Mouse (Mus musculus): ENCODE results near the gene Anp32e. TPM values are rescaled to one million over a fixed set of nuclear protein-coding genes. Genes with fewer than 3 reads are reported as not detected.

Gene Anp32e
- polyA plus RNA-seq, 1 experiment, result 353 TPM

DNA sequence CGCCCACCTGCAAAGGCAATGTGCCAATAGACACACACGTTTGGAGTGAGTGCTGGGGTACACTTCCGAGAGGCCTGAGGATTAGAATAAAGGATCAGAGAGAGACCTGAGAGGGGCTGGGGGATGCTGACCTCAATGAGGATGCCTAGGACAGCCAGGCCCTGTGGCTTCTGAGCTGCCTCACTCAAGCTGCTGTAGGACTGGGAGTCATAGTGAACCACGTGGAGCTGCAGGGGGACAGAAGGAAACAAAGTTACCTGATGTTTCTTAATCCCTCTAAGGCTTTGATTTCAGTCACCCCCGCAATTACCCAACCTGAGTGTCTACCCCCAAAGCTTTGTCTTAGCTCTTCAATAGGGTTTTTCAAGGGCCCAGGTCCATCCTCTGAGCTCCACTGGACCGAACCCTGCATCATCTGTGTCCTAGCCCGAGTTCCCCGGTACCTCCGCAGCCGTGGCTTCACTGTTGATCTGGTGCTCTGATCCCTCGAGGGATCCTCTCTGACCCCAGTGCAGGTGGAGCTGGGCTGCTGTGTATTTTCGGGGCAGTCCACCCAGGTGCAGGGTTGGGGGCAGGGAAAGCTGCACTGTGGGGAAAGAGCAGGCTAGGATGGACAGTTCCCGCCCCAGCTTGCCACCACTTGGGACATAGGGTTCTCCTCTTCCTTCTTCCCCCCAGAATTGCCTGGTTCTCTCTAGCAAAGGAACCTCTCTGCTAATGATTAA is 29.1 kb upstream of the Anp32e start:
- TF ChIP-seq GATA1 (IDR thresholded peaks at IDR 0.05; ENCODE audit: low read length), result no peak

DNA sequence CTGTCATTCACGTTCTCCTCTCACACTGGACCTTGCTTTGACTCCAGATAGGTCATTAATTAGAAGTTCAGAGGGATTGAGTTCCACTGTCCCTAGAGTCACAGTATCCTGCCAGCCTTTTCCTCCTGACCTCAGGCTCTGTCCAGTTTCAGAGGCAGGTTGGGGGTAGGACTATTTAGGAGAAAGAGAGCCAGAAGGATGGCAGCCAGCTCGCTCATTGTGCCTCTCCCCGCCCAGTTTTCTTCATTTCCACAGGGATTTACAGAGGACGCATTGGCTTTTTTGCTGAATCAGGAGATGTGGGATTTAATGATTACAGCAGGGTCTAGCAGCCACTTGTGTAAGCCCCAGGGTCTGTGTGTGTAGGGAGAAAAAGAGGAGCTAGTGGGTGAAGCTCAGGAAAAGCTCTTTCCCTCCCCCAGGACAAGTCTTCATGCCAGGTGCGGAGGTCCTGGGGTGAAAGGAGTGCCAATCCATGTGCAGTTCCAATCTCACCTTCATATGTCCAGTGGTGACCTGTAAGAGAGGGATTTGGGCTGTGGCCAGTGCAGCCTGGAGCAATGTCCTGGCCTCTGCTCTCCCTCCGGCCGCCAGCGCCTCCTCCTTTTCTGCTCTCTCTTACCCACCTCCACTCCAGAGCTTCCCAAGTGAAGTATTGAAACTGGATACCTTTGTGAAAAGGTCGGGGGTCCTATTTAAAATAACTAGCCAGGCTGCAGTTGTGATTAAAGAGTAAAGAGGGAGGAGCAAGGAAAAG is 27.3 kb upstream of the Anp32e start:
- no peak for TF ChIP-seq GATA1 (IDR thresholded peaks at IDR 0.05; ENCODE audit: low read length)

DNA sequence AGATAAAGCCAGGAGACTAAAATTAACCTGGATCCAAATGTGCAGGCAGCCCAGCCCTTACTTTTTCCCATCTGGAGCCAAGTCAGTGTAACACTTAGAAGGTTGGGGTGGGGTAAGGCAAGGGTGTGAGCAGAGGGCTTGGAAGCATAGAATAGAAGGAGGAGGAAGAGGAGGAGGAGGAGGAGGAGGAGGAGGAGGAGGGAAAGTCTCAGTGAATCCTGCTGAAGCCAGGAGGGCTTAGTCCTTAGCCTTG is 26.7 kb upstream of the Anp32e start:
- TF ChIP-seq GATA1 (IDR thresholded peaks at IDR 0.05; ENCODE audit: low read length), result no peak

DNA sequence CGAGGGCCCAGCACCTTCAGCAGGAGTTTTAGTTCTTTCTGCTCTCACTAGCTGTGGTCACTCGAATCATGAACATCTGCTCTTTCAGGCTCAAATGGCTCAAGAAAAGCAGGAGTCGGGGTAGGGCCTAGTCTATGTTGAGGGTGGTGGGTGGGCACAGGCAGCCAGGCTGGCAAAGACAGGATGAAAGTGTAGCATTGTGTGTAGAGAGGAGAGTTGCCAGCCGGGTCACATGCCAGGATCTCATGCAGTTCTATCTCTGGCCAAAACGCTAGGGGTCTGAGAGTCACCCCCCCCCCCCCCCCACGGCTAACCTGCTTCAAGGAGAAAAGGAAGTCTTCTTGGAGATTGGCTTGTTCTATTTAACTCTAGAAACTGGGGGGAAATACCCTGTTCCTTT is 26.4 kb upstream of the Anp32e start:
- no peak for TF ChIP-seq GATA1 (IDR thresholded peaks at IDR 0.05; ENCODE audit: low read length)

DNA sequence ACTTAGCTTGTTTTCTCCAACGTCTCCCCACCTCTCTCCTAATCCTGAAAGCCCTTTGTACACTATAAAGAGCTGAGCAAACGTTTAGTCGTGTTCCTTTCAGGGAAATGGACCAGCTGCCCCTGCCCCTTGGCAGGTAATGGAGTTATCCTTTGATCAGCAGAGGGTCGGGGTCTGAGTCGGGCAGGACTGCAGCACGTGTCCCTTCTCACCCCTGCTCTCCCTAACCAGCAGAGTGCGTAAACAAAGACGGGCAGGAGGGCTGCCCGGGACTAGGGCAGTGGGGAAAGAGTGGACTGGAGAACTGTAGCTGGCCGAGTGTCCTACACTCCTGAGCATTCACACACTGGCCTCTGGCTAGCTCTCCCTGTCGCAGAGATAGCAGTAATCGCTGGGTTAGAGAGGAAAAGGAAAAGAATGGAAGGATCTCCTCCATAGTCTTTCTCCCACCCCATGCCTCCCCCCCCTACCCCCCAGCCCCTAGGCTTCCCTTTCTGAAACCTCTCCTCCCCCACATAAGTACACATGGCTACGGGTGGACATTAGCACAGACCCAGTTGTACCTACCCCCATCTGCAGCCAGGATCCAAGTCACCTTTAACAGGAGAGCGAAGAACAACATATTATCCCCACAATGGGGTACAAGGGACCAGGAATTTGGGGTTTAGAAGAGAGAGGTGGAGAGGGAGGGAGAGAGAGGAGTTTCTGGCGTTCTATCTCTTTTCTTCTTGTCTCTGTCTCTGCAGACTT is 25.1 kb upstream of the Anp32e start:
- no peak for TF ChIP-seq GATA1 (IDR thresholded peaks at IDR 0.05; ENCODE audit: low read length)

DNA sequence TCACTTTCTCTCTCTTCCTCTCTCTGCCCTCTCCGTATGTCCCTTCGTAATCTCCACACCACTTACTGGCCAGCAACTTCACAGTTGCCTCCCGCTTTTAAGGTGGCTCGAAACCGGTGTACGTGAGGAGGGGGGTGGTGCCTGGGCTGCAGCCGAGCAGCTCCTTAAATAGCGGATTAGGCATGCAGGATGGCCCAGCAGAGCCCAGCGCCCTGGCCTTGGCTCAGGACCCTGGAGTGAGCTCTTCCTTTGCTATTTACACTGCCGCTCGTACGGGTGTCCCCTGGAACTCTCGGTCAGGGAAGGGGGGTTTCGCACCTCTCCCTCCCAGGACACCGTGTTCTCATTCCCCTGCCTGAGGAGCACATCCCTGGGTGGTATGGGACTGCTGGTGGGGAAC is 24.5 kb upstream of the Anp32e start, which contains the start of gene Car14:
Car14 (minus strand) TSS at position 124 of the 400 bp plus-strand sequence.
- no peak for TF ChIP-seq GATA1 (IDR thresholded peaks at IDR 0.05; ENCODE audit: low read length)

DNA sequence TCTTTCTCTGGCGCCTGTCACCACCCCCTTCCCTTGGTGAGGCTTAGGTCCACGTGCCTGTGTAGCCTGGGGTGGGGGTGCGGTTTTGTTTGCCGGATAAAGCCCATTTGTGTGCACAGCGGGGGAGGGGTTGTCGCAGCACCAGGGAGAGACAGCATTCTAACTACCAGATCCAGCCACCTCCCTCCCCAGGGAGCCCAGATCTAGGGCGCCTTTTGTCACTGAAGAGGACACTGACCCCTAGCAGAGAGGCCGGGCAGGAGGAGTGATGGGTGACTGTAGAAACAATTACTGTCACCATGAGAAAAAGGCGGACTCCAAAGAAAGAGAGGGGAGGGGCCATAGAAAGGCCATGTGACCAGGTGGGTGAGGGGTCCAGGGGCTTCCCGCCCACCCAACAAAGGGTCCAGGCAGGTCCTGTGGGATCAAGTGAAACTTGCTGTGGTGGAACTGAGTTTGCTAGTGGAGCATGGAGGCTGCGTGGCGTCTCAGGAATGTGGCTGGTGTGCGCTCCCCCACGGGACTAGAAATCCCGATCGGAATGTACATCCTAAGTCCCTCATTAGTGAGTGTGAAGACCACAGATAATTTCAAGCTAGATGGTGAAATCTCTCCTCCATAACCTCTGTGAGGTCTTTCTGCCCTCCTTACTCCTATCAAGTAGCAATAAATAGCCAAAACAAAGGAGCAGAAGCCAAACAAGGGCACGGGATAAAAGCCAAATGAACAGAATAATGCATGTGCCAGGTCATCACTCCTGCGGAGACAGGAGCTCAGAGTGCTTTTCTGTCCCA is 23.7 kb upstream of the Anp32e start:
- no peak for TF ChIP-seq GATA1 (IDR thresholded peaks at IDR 0.05; ENCODE audit: low read length)

DNA sequence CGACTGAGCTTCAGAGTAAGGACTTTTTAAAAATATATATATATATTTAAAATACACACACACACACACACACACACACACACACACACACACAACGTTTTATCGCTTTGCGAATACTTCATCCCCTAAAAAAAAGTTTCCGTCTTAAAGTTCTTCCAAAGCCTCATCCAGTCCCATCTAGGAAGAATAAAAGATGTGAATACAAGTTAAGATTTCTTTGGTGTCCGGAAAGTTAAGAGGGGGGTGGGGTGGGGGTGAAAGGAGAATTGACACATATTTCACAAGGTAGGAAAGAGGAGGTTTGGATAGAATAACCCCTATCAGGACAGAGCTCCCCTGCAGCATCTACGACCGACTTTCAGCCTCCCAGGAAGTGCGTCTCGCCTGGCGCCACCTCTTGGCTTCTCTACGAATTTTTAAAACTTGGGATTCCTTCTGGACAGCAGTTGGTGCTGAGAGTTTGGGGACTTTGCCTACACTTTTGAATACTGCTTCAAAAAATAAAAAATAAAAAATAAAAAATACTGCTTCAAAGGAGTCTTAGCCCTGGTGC is 23.0 kb upstream of the Anp32e start:
- TF ChIP-seq GATA1 (IDR thresholded peaks at IDR 0.05; ENCODE audit: low read length), result no peak

DNA sequence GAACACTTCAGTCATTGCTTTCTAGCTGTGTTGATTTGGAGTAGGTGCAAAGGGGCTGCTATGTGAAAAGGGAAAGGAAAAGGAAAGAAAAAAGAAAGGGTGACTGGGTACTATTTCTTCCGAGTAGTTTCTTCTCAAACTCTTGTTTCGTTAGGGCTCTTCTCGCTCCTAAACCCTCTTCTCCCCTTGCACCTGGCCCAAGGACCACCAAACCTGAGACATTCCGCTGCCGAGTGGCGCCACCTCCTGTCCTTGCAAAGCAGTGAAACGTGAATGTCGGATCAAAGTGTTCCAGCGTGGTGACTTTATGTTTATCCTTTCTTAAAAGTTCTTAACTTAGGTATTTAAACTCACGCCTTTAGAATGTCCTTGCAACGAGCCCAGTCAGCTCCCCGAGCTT is 22.2 kb upstream of the Anp32e start:
- no peak for TF ChIP-seq GATA1 (IDR thresholded peaks at IDR 0.05; ENCODE audit: low read length)

DNA sequence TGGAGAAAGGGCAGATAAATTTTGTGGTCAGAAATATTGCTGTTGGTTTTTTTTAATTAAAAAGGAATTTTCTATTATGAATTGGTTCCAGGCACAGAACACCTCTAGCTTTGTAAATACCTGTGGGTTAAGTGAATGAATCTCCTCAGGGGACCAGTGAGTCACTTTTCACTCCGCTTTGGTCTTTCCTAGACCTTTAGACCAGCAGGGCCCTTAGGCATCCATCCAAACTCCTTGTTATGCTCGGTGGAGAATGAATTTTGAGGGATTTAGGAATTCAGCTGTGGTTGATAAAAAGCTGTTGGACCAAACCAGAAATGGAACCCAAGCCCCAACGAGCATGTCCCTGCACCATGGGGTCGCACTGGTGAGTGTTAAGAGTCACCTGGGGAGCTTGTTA is 21.4 kb upstream of the Anp32e start:
- no peak for TF ChIP-seq GATA1 (IDR thresholded peaks at IDR 0.05; ENCODE audit: low read length)

DNA sequence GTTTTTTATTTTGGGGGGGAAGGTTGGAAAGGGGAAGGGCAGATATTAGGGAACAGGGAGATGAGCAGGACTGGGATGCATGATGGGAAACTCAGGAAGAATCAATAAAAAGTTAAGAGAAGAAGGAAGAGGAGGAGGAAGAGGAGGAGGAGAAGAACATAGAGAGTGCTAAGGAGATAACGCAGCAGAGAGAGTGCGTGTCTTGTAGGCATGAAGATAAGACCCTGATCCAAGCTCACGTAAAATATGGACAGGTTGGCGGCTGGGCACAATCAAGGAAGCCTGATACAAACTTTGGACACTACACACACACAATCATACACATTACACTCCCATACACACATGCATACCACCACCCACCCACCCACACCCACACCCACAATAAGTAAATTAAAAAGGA is 14.3 kb upstream of the Anp32e start:
- TF ChIP-seq GATA1 (IDR thresholded peaks at IDR 0.05; ENCODE audit: low read length), result no peak

DNA sequence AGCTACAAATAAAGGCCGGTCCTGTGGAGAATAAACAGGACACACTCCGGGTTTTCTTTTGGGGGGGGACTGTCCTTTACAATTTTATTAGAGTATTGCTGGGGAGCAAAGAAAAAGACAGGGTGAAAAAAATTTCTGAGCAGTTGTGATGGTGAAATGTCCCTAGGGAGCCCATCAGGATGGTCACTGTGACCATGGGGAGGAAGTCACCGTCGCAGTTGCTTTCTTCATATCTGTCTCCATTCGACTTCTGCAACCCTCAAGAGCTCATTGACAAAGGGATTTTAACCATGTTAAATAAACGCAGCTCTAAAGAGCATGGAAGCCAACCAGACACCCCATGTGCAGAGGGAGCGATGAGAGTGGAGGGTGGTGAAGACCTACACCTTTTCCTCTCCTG is 12.3 kb upstream of the Anp32e start:
- no peak for TF ChIP-seq GATA1 (IDR thresholded peaks at IDR 0.05; ENCODE audit: low read length)

DNA sequence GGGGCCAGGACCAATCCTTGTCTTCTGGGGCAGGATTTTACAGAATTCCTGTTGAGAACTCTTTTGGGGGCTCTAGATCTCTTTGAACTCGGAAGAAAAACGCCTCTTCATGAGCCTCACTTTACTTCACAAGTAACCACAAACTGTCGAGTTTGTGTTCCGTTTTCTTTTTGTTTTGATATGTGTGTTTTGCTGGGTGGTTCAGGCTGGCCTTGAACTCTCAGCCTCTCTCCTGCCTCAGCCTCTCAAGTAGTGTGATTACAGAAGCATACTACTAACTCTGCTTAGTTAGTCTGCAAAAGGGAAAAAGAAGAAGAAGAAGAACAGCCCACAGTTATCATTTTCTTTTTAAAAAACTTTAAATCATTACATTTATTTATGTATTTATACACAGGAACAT is 4.9 kb upstream of the Anp32e start:
- no peak for TF ChIP-seq GATA1 (IDR thresholded peaks at IDR 0.05; ENCODE audit: low read length)

DNA sequence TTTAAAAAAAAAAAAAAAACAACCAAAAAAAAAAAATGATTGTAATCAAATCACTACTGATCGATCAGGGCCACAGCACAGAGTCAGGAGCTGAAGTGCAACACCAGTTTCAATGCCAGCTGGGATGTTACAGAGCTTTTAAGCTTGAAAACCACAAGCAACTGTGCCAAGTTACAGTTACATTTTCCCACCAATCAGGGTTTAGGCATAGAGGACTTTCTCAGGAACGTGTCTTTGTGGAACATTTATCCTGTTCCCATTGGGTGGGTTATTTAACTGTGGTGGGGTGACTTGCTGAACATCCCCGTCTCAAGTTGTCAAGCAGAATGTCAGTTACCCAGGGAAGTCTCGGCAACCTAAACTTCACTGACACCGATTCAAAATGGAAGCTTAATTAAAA is 4.0 kb upstream of the Anp32e start:
- TF ChIP-seq GATA1 (IDR thresholded peaks at IDR 0.05; ENCODE audit: low read length), result no peak

DNA sequence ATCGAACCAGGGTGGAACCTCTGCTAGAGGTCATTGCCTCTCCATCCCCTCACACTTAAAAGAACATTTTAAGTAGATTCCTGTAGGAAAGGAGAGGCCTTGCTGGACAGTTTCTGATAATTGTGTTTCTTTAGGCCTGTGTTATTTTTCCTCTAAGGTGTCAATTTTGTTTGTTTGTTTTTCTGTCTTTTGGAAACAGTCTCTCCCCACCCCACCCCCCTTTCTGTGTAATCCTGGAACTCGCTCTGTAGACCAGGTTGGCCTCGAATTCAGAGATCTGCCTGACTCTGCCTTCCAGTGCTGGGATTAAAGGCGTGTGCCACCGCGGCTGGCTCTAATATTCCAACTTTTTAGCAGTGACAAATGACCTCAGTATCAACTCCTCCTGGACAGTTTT is 787 bp upstream of the Anp32e start:
- no peak for TF ChIP-seq GATA1 (IDR thresholded peaks at IDR 0.05; ENCODE audit: low read length)
